Mouse (Mus musculus): ENCODE results near the gene Tjap1.

Gene Tjap1

DNA sequence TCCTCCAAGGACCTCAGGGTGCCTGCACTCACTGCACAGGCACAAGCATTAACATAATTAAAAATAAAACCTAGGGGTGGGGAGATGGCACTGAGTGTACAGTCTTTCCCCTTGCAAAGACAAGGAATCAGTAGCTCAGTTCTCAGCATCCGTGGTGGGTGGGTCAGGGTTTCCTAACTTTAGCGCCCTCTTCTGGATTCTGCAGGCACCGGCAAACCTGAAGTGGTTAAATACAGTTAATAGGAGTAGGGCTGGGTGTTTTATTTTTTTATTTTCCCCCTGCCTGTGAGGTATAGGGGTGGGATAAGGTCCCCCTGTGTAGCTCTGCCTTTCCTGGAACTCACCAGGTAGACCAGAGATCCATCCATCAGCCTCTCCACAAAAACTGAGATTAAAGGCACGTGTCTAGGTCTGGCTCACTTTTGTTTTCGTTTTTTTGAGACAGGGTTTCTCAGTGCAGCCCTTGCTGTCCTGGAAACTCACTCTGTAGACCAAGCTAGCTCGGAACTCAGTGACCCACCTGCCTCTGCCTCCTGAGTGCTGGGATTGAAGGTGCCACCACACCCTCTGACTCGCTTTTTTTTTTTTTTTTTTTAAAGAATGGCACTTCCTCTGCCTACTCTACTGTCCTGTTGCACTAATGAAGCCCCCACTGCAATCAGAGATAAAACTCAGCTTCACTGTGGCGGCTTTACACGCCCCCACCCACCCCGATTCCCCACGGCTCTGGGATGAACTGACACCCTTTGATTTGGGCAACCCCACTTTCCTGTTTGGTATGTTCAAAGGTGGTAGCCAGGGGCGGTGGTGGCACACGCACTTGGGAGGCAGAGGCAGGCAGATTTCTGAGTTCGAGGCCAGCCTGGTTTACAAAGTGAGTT is 30.0 kb downstream of the Tjap1 start:
- no peak for DNase-seq

- no peak for DNase-seq
These were observed 31.7 kb downstream of the Tjap1 start for GRCm38 (mm10) chr17:46251174-46251573.

GRCm38 (mm10) chr17:46248189-46248522 is 34.7 kb downstream of the Tjap1 start:
- no peak for DNase-seq

- DNase-seq: peak; percentile 95 to 96
These were observed 35.2 kb downstream of the Tjap1 start, which contains the start of the genes Polr1c and Yipf3 for GRCm38 (mm10) chr17:46247512-46248188. TSS of gene Polr1c (minus strand) at chr17:46248054. TSS of gene Yipf3 (plus strand) at chr17:46248080.

DNA sequence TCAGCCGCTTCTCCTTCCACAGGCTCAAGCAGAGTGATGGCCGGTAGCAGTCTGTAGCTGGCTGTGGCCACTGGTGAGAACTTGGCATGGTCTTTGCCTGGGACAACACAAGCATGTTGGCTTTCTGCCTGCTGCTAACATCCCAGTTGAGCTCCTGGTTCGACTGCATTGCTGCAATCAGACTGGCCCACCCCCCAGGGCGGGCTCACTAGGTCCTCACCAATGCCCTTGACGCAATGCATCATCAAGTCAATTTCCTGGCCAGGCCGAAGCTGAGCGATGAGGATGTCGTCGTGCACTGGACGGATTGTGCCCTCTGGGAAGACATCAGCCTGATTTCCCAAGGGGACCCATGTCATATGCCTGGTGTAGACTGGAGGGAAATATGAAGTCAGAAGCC is 38.2 kb downstream of the Tjap1 start:
- no peak for DNase-seq

- DNase-seq: peak in 1 of 2 experiments; percentile 56
These were observed 39.2 kb downstream of the Tjap1 start for GRCm38 (mm10) chr17:46243624-46244023.

DNA sequence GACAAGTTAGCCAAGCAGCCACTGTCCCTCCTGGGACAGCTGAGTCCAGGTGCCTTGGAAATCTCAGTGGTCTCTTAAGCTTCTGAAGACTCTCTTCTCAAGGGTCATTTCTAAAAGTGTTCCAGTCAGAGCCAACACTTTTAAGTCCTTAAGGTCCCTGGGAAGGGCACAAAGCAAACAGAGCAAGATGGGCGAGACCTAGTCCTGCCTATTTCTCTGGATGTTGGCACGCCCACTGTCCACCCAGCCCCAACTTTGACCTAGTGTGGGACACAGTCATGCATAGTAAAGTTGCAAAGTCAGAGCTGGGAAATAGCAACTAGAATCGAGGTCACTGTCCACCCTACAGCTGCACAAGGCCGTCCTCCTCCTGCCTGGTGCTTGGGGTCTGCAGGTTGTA is 39.8 kb downstream of the Tjap1 start:
- DNase-seq: no peak

GRCm38 (mm10) chr17:46242274-46242673 is 40.6 kb downstream of the Tjap1 start:
- no peak for DNase-seq

- DNase-seq: no peak
These were observed 41.4 kb downstream of the Tjap1 start for GRCm38 (mm10) chr17:46241471-46241870.

- DNase-seq: no peak
These were observed 43.2 kb downstream of the Tjap1 start for GRCm38 (mm10) chr17:46239516-46240114.

- no peak for DNase-seq
These were observed 45.3 kb downstream of the Tjap1 start for GRCm38 (mm10) chr17:46237480-46237879.

GRCm38 (mm10) chr17:46237079-46237478 is 45.7 kb downstream of the Tjap1 start:
- no peak for DNase-seq

- DNase-seq: no peak
These were observed 46.8 kb downstream of the Tjap1 start for GRCm38 (mm10) chr17:46236067-46236466.

DNA sequence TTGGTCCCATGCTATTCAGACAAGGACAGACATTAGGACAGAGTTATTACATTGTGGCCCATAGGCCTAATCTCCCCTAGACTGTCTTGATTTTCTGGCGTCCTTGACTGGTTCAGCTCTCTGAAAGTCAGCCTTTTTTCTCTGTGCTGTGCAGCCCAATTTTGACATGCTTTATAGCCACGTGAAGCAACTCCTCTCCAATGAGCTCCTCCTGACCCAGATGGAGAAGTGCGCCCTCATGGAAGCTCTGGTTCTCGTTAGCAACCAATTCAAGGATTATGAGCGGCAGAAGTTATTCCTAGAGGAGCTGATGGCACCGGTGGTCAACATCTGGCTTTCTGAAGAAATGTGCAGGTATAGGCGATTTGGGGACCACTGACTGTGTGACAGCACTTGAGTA is 55.2 kb downstream of the Tjap1 start:
- no peak for DNase-seq

GRCm38 (mm10) chr17:46221601-46222000 is 61.2 kb downstream of the Tjap1 start:
- no peak for DNase-seq

DNA sequence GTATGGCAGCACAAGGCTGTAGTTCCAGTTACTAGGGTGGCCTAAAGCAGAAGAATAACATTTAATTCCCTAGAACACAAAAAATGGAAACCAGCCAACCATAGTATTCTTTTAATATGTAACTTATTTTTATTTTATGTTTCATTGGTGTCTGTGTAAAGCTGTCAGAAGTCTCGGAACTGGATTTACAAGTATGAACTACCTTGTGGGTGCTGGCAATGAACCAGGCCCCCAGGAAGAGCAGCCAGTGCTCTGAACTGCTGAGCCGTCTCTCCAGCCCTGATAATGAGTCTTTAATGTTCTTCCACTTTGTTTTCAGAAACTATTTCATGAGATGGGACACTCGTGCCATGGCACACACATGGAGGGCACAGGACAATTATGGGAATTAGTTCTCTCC is 72.3 kb downstream of the Tjap1 start:
- peak in 1 of 2 experiments; percentile 30 for DNase-seq

Data from kidney, adult 8-10 months (tissue).